Mouse (Mus musculus) heart, adult 11 months (tissue): ENCODE measurements around the gene Tm9sf1.

Source experiments
- DNase-seq: peaks from one replicate; pipeline ENCODE4 v3.0.0; 2022

The Tm9sf1 gene

DNA sequence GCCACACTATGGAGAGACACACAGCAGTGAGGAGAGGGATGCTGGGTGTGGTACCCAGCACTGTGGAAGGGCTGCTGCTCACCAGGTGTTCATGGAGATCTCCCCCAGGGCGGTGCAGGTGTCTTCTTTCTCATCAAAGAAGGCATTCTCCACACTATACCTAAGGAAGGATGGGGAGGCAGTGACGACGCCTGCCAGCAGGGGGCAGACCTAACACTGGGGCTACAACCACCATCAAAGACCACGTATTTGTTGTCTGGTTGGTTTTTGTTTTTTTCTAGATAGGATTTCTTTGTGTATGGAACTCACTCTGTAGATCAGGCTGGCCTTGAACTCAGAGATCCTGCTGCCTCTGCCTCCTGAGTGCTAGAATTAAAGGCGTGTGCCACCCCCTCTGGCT is 14.3 kb downstream of the Tm9sf1 start:
- DNase-seq: peak; percentile 95

- peak; percentile 94 for DNase-seq
Observed at GRCm38 (mm10) chr14:55628077-55628827, 15.4 kb downstream of the Tm9sf1 start.

- no peak for DNase-seq
Observed at GRCm38 (mm10) chr14:55618486-55619195, 25.0 kb downstream of the Tm9sf1 start.

- peak; percentile 91 for DNase-seq
Observed at GRCm38 (mm10) chr14:55617822-55618221, 25.8 kb downstream of the Tm9sf1 start, which contains the start of gene Rec8. TSS of gene Rec8 (plus strand) at chr14:55618037.

DNA sequence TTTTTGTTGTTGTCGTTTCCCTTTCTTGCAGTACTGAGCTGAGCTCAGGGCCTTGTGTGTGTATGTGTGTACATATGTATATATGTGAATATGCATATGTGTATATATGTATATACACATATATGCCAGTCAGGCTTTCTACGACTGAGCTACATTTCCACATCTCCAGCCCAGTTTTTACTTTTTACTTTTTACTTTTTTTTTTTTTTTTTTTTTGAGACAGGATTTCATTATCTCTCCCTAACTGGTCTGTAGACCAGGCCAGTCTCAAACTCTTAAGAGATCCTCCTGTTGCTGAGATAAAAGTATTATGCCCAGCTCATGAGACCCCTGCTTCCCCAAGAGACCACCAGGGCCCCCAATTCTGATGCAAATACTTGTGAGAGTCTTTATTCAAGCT is 26.8 kb downstream of the Tm9sf1 start:
- DNase-seq: no peak

- no peak for DNase-seq
Observed at GRCm38 (mm10) chr14:55615876-55616275, 27.7 kb downstream of the Tm9sf1 start.

GRCm38 (mm10) chr14:55614565-55615178 is 28.9 kb downstream of the Tm9sf1 start:
- DNase-seq: no peak

GRCm38 (mm10) chr14:55613346-55613745 is 30.3 kb downstream of the Tm9sf1 start:
- DNase-seq: no peak

DNA sequence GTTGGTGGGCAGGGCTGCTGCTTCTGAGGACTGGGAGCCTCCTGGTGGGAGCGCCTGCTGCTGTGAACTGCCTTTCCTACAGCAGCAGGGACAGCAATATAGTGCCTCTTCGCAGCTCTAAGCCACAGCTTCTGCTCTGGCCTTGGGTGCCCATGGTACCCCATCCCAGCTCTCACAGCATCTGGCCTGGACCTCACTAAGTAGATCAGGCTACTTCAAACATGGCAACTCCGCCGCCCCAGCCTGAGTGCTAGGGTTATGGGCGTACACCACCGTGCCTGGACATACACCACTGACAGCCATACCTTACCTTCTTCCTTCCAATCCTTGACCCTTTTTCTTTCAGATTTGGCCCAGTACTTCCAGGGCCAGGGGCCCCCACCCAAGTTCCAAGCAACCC is 35.3 kb downstream of the Tm9sf1 start:
- peak; percentile 91 for DNase-seq

DNA sequence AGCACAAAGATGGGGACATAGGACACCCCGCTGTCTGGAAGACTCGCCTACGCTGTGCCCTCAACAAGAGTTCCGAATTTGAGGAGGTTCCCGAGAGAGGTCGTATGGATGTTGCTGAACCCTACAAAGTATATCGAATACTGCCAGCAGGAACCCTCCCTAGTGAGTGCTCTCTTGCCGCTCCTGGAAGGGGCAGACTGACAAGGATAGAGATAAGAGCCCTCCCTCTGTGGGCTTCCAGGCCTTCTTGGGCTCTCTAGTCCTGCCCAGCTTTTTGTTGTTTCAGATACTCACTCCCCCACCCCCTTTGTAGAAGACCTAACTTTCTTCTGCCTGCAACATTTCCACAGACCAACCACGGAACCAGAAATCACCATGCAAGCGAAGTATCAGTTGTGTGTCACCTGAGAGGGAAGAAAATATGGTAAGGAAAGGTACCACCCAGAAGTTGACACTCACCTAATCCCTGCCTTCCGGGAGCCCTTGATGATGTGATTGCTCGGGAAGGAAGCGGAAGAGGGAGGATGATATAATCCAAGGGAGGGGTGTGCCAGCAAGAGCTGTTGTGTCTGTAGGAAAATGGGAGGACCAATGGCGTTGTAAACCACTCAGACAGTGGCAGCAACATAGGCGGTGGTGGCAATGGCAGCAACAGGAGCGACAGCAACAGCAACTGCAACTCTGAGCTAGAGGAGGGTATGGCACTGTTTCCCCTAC is 37.7 kb downstream of the Tm9sf1 start:
- peak; percentile 88 for DNase-seq

GRCm38 (mm10) chr14:55604823-55605222 is 38.8 kb downstream of the Tm9sf1 start:
- DNase-seq: peak; percentile 86

GRCm38 (mm10) chr14:55603633-55604576 is 39.7 kb downstream of the Tm9sf1 start:
- peak; percentile 99 for DNase-seq

GRCm38 (mm10) chr14:55603271-55603632 is 40.4 kb downstream of the Tm9sf1 start, which contains the start of gene Irf9:
TSS of gene Irf9 (plus strand) at chr14:55603571.
- DNase-seq: no peak

DNA sequence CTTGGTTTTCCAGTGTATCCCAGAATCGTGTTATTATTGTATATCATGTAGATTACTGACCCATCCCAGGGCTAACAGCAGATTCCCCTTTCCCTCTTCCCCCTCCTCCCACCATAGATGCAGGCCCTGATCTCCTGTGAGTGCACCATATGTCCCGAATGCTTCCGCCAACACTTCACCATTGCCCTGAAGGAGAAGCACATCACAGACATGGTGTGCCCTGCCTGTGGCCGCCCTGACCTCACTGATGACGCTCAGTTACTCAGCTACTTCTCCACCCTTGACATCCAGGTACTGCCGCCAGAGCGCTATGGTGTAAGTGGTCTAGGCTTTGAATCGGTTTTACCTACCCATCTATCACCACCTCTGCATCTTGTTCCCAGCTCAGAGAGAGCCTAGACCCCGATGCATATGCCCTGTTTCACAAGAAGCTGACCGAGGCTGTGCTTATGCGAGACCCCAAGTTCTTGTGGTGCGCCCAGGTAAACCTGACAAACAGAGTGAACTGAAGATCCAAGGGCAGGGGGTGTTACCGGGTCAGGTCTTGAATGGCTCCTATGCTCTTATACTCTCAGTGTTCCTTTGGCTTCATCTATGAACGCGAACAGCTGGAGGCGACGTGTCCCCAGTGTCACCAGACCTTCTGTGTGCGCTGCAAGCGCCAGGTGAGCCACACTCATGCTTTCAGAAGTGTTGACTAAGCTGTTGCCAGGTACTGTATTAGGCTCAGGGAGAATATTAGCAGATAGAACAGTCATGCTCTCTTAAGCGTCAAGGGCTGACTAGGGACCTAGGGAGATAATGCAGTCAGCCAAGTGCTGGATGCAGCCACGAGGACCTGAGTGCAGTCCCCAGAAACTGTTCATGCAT is 44.9 kb downstream of the Tm9sf1 start:
- peak; percentile 90 for DNase-seq

DNA sequence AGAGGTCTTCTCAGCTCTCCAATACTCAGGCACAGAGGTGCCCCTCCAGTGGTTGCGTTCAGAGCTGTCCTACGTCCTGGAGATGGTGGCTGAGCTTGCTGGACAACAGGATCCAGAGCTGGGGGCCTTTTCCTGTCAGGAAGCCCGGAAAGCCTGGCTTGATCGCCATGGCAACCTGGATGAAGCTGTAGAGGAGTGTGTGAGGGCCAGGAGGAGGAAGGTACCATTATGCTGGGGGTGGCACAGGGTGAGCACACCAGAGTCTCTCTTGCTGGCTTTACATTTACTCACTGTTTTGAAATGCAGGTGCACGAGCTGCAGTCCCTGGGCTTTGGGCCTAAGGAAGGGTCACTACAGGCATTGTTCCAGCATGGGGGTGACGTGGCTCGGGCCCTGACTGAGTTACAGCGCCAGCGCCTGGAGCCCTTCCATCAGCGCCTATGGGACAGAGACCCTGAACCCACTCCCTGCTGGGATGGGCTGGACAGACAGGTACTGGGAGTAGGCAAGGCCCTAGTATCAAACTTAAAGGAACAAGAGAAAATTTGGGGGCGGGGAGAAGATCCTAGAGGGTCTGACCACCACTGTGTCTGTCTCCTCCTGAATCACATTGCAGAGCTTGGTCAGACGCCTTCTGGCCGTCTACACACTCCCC is 47.4 kb downstream of the Tm9sf1 start:
- peak; percentile 90 for DNase-seq

- DNase-seq: no peak
Observed at GRCm38 (mm10) chr14:55592226-55592625, 51.4 kb downstream of the Tm9sf1 start.

GRCm38 (mm10) chr14:55591331-55591891 is 52.2 kb downstream of the Tm9sf1 start, which contains the start of gene Rnf31:
TSS of gene Rnf31 (plus strand) at chr14:55591708.
- DNase-seq: peak; percentile 100

DNA sequence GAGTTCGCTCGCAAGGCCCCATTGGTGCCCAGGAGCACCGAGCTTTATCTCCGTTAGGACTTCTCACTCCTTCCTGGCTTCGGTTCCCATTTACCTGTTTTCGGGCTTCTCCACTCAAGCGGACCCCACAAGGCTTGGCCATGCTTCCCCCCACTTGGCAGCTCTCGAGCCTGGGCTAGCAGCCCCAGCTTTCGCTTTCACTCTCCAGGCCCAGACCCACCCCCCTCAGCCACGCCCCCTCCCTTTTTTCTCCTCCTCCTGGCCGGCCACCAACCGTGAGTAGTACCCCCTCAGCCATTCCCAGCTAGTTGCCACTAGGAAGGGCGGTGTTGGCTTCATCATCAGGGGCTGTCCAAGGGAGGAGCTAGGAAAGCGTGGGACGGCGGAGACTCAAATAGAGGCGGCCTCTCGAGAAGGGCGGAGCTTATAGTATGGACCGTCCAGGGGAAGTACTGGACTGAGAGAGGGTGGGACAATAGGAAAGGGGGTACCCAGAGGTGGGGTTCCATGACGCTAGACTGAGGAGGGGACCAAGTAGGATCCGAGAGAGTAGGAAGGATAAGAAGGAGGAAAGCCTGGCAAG is 52.8 kb downstream of the Tm9sf1 start, which contains the start of gene Psme2:
Gene Psme2 (minus strand): TSS at position 366 of the 583 bp plus-strand sequence.
- peak; percentile 100 for DNase-seq

- DNase-seq: peak; percentile 94
Observed at GRCm38 (mm10) chr14:55589771-55590448, 53.7 kb downstream of the Tm9sf1 start.
